Mouse (Mus musculus) ES-Bruce4 (cell line): ENCODE data around the gene Tgfbrap1. TPM values are rescaled to one million over a fixed set of nuclear protein-coding genes. Genes with fewer than 3 reads are reported as not detected.
"Not testable (repeated sequence)": the region's sequence is repeated elsewhere in the genome, so short reads cannot be mapped to it uniquely, and the experiment has no call there.

Experiments
- H3K27ac ChIP-seq: 2 replicates; pipeline ENCODE4 v1.5.1; 2012; ENCODE audit warnings: low read length, inconsistent platforms; ENCODE audit not compliant: insufficient read depth
- H3K27me3 ChIP-seq: 2 replicates; pipeline ENCODE4 v1.6.1; 2012; ENCODE audit warnings: mild to moderate bottlenecking, low read length, inconsistent platforms; ENCODE audit not compliant: control insufficient read depth, poor library complexity, insufficient read depth, severe bottlenecking
- H3K36me3 ChIP-seq: 2 replicates; pipeline ENCODE4 v1.6.1; 2012; ENCODE audit warnings: inconsistent platforms, mild to moderate bottlenecking, low read length, moderate library complexity; ENCODE audit not compliant: control insufficient read depth, poor library complexity, insufficient read depth, severe bottlenecking
- H3K4me1 ChIP-seq: one replicate; pipeline ENCODE4 v1.8.1; 2011; ENCODE audit warnings: low read length; ENCODE audit not compliant: control insufficient read depth, insufficient read depth
- H3K4me3 ChIP-seq: 2 replicates; pipeline ENCODE4 v1.5.1; 2011; ENCODE audit warnings: low read depth, mild to moderate bottlenecking, low read length
- H3K9ac ChIP-seq: 2 replicates; pipeline ENCODE4 v1.6.1; 2012; ENCODE audit warnings: low read depth, mild to moderate bottlenecking, inconsistent platforms; ENCODE audit not compliant: poor library complexity, severe bottlenecking
- H3K9me3 ChIP-seq: replicated peaks from 2 replicates; pipeline ENCODE4 v1.6.1; 2012; ENCODE audit warnings: mild to moderate bottlenecking, low read length, inconsistent platforms; ENCODE audit not compliant: control insufficient read depth, poor library complexity, insufficient read depth, severe bottlenecking
- CTCF ChIP-seq: IDR thresholded peaks from one replicate; pipeline ENCODE4 v1.8.1; 2011; ENCODE audit warnings: low read depth, low read length
- EP300 ChIP-seq: IDR thresholded peaks from 2 replicates; pipeline ENCODE4 v1.6.1; 2011; ENCODE audit warnings: low read depth, low read length; ENCODE audit not compliant: insufficient read depth
- POLR2A ChIP-seq: IDR thresholded peaks from one replicate; pipeline ENCODE4 v1.8.1; 2011; ENCODE audit warnings: low read length; ENCODE audit not compliant: insufficient read depth
- polyA plus RNA-seq: library from polyadenylated mRNA; stranded (reverse); fragments of >200 nt; gene quantifications from 2 replicates; pipeline ENCODE4 v1.2.4, GENCODE M21; 2011; ENCODE audit warnings: low read depth; ENCODE audit not compliant: missing spikeins, insufficient read depth, insufficient read length

Tgfbrap1 gene
- polyA plus RNA-seq, 1 experiment: 9.6 TPM

GRCm38 (mm10) chr1:43143284-43143683 is 44.8 kb upstream of the Tgfbrap1 start:
- H3K27ac ChIP-seq: no peak overlapping the region
- no peak overlapping the region for H3K9ac ChIP-seq
- H3K4me1 ChIP-seq: no peaks in the 10 kb centered on the region
- H3K9me3 ChIP-seq: no peaks in the 10 kb centered on the region; the same call in 1 of the 2 replicates
- TF ChIP-seq POLR2A: no peak
- TF ChIP-seq CTCF: peak; percentile 7
- H3K4me3 ChIP-seq: no peak overlapping the region
- no peaks in the 10 kb centered on the region for H3K36me3 ChIP-seq
- no peaks in the 10 kb centered on the region for H3K27me3 ChIP-seq

- TF ChIP-seq EP300: no peak
- no peak for TF ChIP-seq CTCF
- TF ChIP-seq POLR2A: no peak
- H3K27me3 ChIP-seq: no peaks in the 10 kb centered on the region
- no peak overlapping the region for H3K27ac ChIP-seq
- H3K36me3 ChIP-seq: no peaks in the 10 kb centered on the region
- no peaks in the 10 kb centered on the region; the same call in 1 of the 2 replicates for H3K9me3 ChIP-seq
- H3K9ac ChIP-seq: no peak overlapping the region
- H3K4me1 ChIP-seq: no peaks in the 10 kb centered on the region
- no peak overlapping the region for H3K4me3 ChIP-seq
Measured at GRCm38 (mm10) chr1:43142849-43143248, 44.4 kb upstream of the Tgfbrap1 start.

GRCm38 (mm10) chr1:43141555-43141961 is 43.1 kb upstream of the Tgfbrap1 start:
- Histone ChIP-seq H3K9me3 (no peaks in the 10 kb centered on the region; the same call in 1 of the 2 replicates), H3K36me3 (no peaks in the 10 kb centered on the region), H3K27ac (no peak overlapping the region), H3K9ac (no peak overlapping the region), H3K4me1 (no peaks in the 10 kb centered on the region), H3K27me3 (no peaks in the 10 kb centered on the region), H3K4me3 (no peak overlapping the region)
- no peak for TF ChIP-seq EP300
- no peak for TF ChIP-seq CTCF
- TF ChIP-seq POLR2A: no peak

- Histone ChIP-seq H3K4me1 (no peaks in the 10 kb centered on the region), H3K9me3 (no peaks in the 10 kb centered on the region; the same call in 1 of the 2 replicates), H3K4me3 (no peak overlapping the region), H3K36me3 (no peaks in the 10 kb centered on the region), H3K9ac (no peak overlapping the region), H3K27me3 (no peaks in the 10 kb centered on the region), H3K27ac (no peak overlapping the region)
- TF ChIP-seq CTCF (peak; percentile 92), EP300 (no peak)
Measured at GRCm38 (mm10) chr1:43139587-43140266, 41.3 kb upstream of the Tgfbrap1 start.

- no peaks in the 10 kb centered on the region for H3K9me3 ChIP-seq
- TF ChIP-seq CTCF: peak; percentile 70
- TF ChIP-seq POLR2A: no peak
- TF ChIP-seq EP300: no peak
- no peaks in the 10 kb centered on the region for H3K4me1 ChIP-seq
- no peak overlapping the region for H3K4me3 ChIP-seq
- H3K27ac ChIP-seq: no peak overlapping the region
- no peaks in the 10 kb centered on the region for H3K36me3 ChIP-seq
- no peaks in the 10 kb centered on the region for H3K27me3 ChIP-seq
- no peak overlapping the region for H3K9ac ChIP-seq
Measured at GRCm38 (mm10) chr1:43138268-43138812, 39.9 kb upstream of the Tgfbrap1 start.

- Histone ChIP-seq H3K36me3 (no peaks in the 10 kb centered on the region), H3K27ac (no peak overlapping the region), H3K9me3 (no peaks in the 10 kb centered on the region), H3K4me1 (no peaks in the 10 kb centered on the region), H3K27me3 (no peaks in the 10 kb centered on the region), H3K4me3 (no peak overlapping the region), H3K9ac (no peak overlapping the region)
- no peak for TF ChIP-seq EP300
Measured at GRCm38 (mm10) chr1:43137334-43137733, 38.9 kb upstream of the Tgfbrap1 start.

GRCm38 (mm10) chr1:43136488-43137029 is 38.1 kb upstream of the Tgfbrap1 start:
- H3K27me3 ChIP-seq, H3K9me3 ChIP-seq, H3K27ac ChIP-seq, H3K4me1 ChIP-seq, H3K9ac ChIP-seq, H3K4me3 ChIP-seq, H3K36me3 ChIP-seq: not testable (repeated sequence)
